In genomic region chr11:101468263-101468688, GRCm38 (mm10) we compare ENCODE assay signal across 8 mouse cellular contexts. TPM values are rescaled to one million over a fixed set of nuclear protein-coding genes. Genes with fewer than 3 reads are reported as not detected.
DNase-seq lines count a peak whose midpoint lies in the region; ATAC-seq and TF ChIP-seq lines count a peak whose summit lies in the region.

No protein-coding gene starts in this region.

- no peak for DNase-seq in gastrocnemius, adult 2 months
- no peak for DNase-seq in gastrocnemius, postnatal 25 days
- DNase-seq in thymus, adult 2 months, result no peak
- DNase-seq in thymus, postnatal 25 days, result no peak
- DNase-seq in limb, embryonic 10.5 days (ENCODE audit: low spot score), result peak; percentile 69
- DNase-seq in adrenal gland, postnatal 10 days, result no peak
- no peak for DNase-seq in kidney, postnatal 4 days

- peak overlapping the region; percentile 85 for H3K27ac ChIP-seq in gastrocnemius, adult 2 months
- no peak overlapping the region for H3K27ac ChIP-seq in thymus, adult 2 months (ENCODE audit: control insufficient read depth, insufficient read depth, low read length)
- peak overlapping the region; percentile 84 for H3K27ac ChIP-seq in limb, embryonic 10.5 days
- H3K27ac ChIP-seq in neural tube, embryonic 15.5 days (replicated peaks), result peak overlapping the region; percentile 90

- peak overlapping the region; percentile 94 for H3K4me3 ChIP-seq in gastrocnemius, adult 2 months
- peak overlapping the region; percentile 39 for H3K4me3 ChIP-seq in thymus, adult 2 months (ENCODE audit: control insufficient read depth, insufficient read depth, low read length)
- H3K4me3 ChIP-seq in limb, embryonic 10.5 days, result peak overlapping the region; percentile 94
- peak overlapping the region; percentile 96 for H3K4me3 ChIP-seq in neural tube, embryonic 15.5 days (replicated peaks)

- peaks cover 24% of the 10 kb centered on the region for H3K4me1 ChIP-seq in thymus, adult 2 months (replicated peaks; ENCODE audit: control insufficient read depth, insufficient read depth, low read length)
- peaks cover 60% of the 10 kb centered on the region for H3K4me1 ChIP-seq in limb, embryonic 10.5 days
- H3K4me1 ChIP-seq in neural tube, embryonic 15.5 days, result peaks cover 62% of the 10 kb centered on the region

- ATAC-seq in neural tube, embryonic 15.5 days (ENCODE audit: low FRiP score), result peak; percentile 27

- no peak for TF ChIP-seq POLR2A in thymus, adult 2 months (IDR thresholded peaks at IDR 0.05; ENCODE audit: control insufficient read depth, extremely low read depth, insufficient read depth, low read length, poor library complexity)

- no peaks in the 10 kb centered on the region for H3K9me3 ChIP-seq in limb, embryonic 10.5 days (replicated peaks)
- H3K9me3 ChIP-seq in neural tube, embryonic 15.5 days (replicated peaks), result no peaks in the 10 kb centered on the region

- H3K4me2 ChIP-seq in neural tube, embryonic 15.5 days, result peak overlapping the region; percentile 82

- H3K9ac ChIP-seq in neural tube, embryonic 15.5 days (replicated peaks), result peak overlapping the region; percentile 71

- 3% methylated on average over 29 of the region's 31 CpGs for WGBS in thymus, adult 2 months
- under 1% methylated on average over 29 of the region's 31 CpGs for WGBS in limb, embryonic 10.5 days
- WGBS in neural tube, embryonic 15.5 days, result under 1% methylated on average over 29 of the region's 31 CpGs

- no peak for TF ChIP-seq CTCF in gastrocnemius, adult 2 months (IDR thresholded peaks at IDR 0.05)
- no peak for TF ChIP-seq CTCF in thymus, adult 2 months (IDR thresholded peaks at IDR 0.05; ENCODE audit: borderline replicate concordance, control insufficient read depth, extremely low read depth, insufficient read depth, low read length, poor library complexity)

- H3K36me3 ChIP-seq in thymus, adult 2 months (ENCODE audit: control insufficient read depth, insufficient read depth, low read length), result no peaks in the 10 kb centered on the region
- no peaks in the 10 kb centered on the region for H3K36me3 ChIP-seq in limb, embryonic 10.5 days
- peaks cover 12% of the 10 kb centered on the region for H3K36me3 ChIP-seq in neural tube, embryonic 15.5 days

- no peaks in the 10 kb centered on the region for H3K27me3 ChIP-seq in thymus, adult 2 months (ENCODE audit: control insufficient read depth, insufficient read depth, low read length)
- peaks cover 46% of the 10 kb centered on the region for H3K27me3 ChIP-seq in limb, embryonic 10.5 days (ENCODE audit: low read depth, poor library complexity, severe bottlenecking)
- no peaks in the 10 kb centered on the region for H3K27me3 ChIP-seq in neural tube, embryonic 15.5 days (replicated peaks)

- intact Hi-C loops in gastrocnemius, adult 2 months (cut with DNase I), result loop anchor here (5.0 kb wide), 1 partner anchor 84 kb away; the partner anchor contains the start of genes Brca1 and Nbr1

RNA-seq across cellular contexts. Expression of gene Vat1, which starts 2.2 kb away (rescaled TPM):
- 10 to 100 TPM; 10.0 to 14.5 TPM for total RNA-seq in gastrocnemius, adult 2 months (2021)
- 10 to 100 TPM; 13.1 to 19.3 TPM for total RNA-seq in gastrocnemius, postnatal 25 days (2021)
- 67.9 and 73.6 TPM in 2 replicates for polyA plus RNA-seq in thymus, adult 2 months (2012; rRNA removed)
- 14.6 and 17.2 TPM in 2 replicates for polyA plus RNA-seq in limb, embryonic 10.5 days (2016; fragmentation: Nextera tagmentation; extraction: Ambion mirVana)
- polyA plus RNA-seq in neural tube, embryonic 15.5 days (2015; fragmentation: Nextera tagmentation; extraction: Ambion mirVana), result 95.4 and 105 TPM in 2 replicates
- total RNA-seq in adrenal gland, postnatal 10 days (2021), result 10 to 100 TPM; 79.4 to 87.3 TPM

RNA-seq across cellular contexts. Expression of gene Rnd2, which starts 3.5 kb away (rescaled TPM):
- 1 to 10 TPM; 3.3 to 3.5 TPM for total RNA-seq in gastrocnemius, adult 2 months (2021)
- total RNA-seq in gastrocnemius, postnatal 25 days (2021), result 1 to 10 TPM; 2.9 to 3.6 TPM
- polyA plus RNA-seq in thymus, adult 2 months (2012; rRNA removed), result 3.5 and 4.3 TPM in 2 replicates
- 5.0 and 6.3 TPM in 2 replicates for polyA plus RNA-seq in limb, embryonic 10.5 days (2016; fragmentation: Nextera tagmentation; extraction: Ambion mirVana)
- 63.6 and 71.7 TPM in 2 replicates for polyA plus RNA-seq in neural tube, embryonic 15.5 days (2015; fragmentation: Nextera tagmentation; extraction: Ambion mirVana)
- total RNA-seq in adrenal gland, postnatal 10 days (2021), result 10 to 100 TPM; 10.6 to 11.0 TPM

RNA-seq across cellular contexts. Expression of gene Ifi35, which starts 20.1 kb away (rescaled TPM):
- total RNA-seq in gastrocnemius, adult 2 months (2021), result 10 to 100 TPM in 1 of 2 experiments, 1 to 10 TPM in 1; 8.6 to 14.3 TPM
- total RNA-seq in gastrocnemius, postnatal 25 days (2021), result 10 to 100 TPM in 1 of 2 experiments, 1 to 10 TPM in 1; 8.5 to 10.8 TPM
- polyA plus RNA-seq in thymus, adult 2 months (2012; rRNA removed), result 63.6 and 83.6 TPM in 2 replicates
- 2.3 and 3.1 TPM in 2 replicates for polyA plus RNA-seq in limb, embryonic 10.5 days (2016; fragmentation: Nextera tagmentation; extraction: Ambion mirVana)
- 3.9 and 17.0 TPM in 2 replicates for polyA plus RNA-seq in neural tube, embryonic 15.5 days (2015; fragmentation: Nextera tagmentation; extraction: Ambion mirVana)
- total RNA-seq in adrenal gland, postnatal 10 days (2021), result 10 to 100 TPM; 23.0 to 24.9 TPM

RNA-seq across cellular contexts. Expression of gene Rpl27, which starts 26.2 kb away (rescaled TPM):
- total RNA-seq in gastrocnemius, adult 2 months (2021), result 10 to 100 TPM; 31.9 to 49.4 TPM
- total RNA-seq in gastrocnemius, postnatal 25 days (2021), result 10 to 100 TPM; 40.6 to 42.5 TPM
- polyA plus RNA-seq in thymus, adult 2 months (2012; rRNA removed), result 666 and 730 TPM in 2 replicates
- polyA plus RNA-seq in limb, embryonic 10.5 days (2016; fragmentation: Nextera tagmentation; extraction: Ambion mirVana), result 448 and 536 TPM in 2 replicates
- polyA plus RNA-seq in neural tube, embryonic 15.5 days (2015; fragmentation: Nextera tagmentation; extraction: Ambion mirVana), result 245 and 254 TPM in 2 replicates
- 10 to 100 TPM; 75.5 to 92.7 TPM for total RNA-seq in adrenal gland, postnatal 10 days (2021)

RNA-seq across cellular contexts. Expression of gene Ptges3l, which starts 43.1 kb away (rescaled TPM):
- 10 to 100 TPM; 82.0 to 90.7 TPM for total RNA-seq in gastrocnemius, adult 2 months (2021)
- 100 to 1,000 TPM; 106 to 110 TPM for total RNA-seq in gastrocnemius, postnatal 25 days (2021)
- 1.3 and 3.1 TPM in 2 replicates for polyA plus RNA-seq in thymus, adult 2 months (2012; rRNA removed)
- polyA plus RNA-seq in limb, embryonic 10.5 days (2016; fragmentation: Nextera tagmentation; extraction: Ambion mirVana), result 4.0 and 4.7 TPM in 2 replicates
- 4.3 and 4.5 TPM in 2 replicates for polyA plus RNA-seq in neural tube, embryonic 15.5 days (2015; fragmentation: Nextera tagmentation; extraction: Ambion mirVana)
- total RNA-seq in adrenal gland, postnatal 10 days (2021), result 1 to 10 TPM; 5.6 to 9.5 TPM

Comparison
In these comparisons a context has a peak if more than half of its experiments do, and no peak if none do; other contexts are left out.
1. H3K4me3 ChIP-seq: peak in every context shown above with its lines; median percentile 96 in neural tube, embryonic 15.5 days; 94 in gastrocnemius, adult 2 months; 94 in limb, embryonic 10.5 days; 39 in thymus, adult 2 months.